Mouse (Mus musculus): ENCODE data around the gene Slc35c1. TPM values are rescaled to one million over a fixed set of nuclear protein-coding genes. Genes with fewer than 3 reads are reported as not detected.
A peak's percentile ranks its signal among the peaks of the same experiment; 100 is the strongest.

Slc35c1 gene
- polyA plus RNA-seq, 1 experiment from 2014 or later, result 19.6 TPM

DNA sequence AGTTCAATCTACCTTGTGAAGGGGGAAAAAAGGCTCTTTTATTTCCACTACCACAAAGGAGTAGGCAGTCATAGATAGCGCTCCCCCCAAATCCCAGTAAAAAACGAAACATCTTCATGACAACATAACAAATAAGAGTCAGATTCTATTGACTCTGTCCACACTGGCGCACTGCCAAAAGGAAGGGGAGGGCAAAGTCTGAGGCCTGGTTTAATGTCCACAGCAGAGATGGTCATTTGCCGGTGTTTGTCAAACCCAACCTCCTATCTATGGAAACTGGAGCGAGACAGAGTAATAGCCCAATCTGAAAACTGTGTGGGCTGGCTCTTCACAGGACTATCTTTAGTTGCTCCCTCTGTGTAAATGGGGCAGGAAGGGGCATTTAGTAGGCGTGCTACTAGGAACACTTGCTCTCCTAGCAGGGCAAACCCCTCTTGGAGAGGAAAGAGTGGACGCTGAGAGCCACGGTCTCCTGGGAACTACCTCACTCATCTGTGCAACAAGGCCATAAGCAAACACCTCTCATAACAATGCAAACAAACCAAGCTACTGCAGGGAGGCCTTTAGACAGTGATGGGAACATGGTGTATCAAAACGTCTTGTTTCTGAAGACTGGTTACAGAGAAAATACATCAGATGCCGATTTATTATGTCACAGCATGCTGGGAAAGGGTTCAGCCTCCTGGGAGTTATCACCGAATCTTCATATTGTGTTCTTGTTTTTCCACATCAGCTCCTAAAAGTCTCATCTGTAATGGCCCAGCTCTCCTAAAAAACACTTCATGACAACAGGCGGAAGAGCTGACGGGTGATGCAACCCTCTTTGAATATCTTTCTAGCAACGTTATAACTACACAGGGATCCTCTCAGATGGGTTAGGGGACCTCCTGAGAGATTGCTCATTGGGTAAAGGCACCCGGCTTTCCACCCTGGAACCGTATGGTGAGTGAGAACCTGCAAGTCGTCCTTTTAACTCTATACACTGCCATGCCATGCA lies 27.7 kb downstream of the Slc35c1 start:
- 20% methylated on average over 17 of the region's 17 CpGs for WGBS
- H3K36me3 ChIP-seq (ENCODE audit: control insufficient read depth, insufficient read depth, low read length), result no peaks in the 10 kb centered on the region
- peaks cover 57% of the 10 kb centered on the region for H3K4me1 ChIP-seq (replicated peaks; ENCODE audit: control insufficient read depth, insufficient read depth, low read length)
- peak overlapping the region; percentile 75 for H3K4me2 ChIP-seq (ENCODE audit: low read depth, low read length)
- ATAC-seq (ENCODE audit: low read depth), result no peak
- H3K4me3 ChIP-seq (ENCODE audit: low read length), result peak overlapping the region; percentile 78
- H3K9ac ChIP-seq (ENCODE audit: low read length), result peak overlapping the region; percentile 85
- H3K27me3 ChIP-seq (ENCODE audit: control insufficient read depth, insufficient read depth, low read depth, low read length), result no peaks in the 10 kb centered on the region
- peak overlapping the region; percentile 81 for H3K27ac ChIP-seq (ENCODE audit: low read length)
- H3K9me3 ChIP-seq (ENCODE audit: control insufficient read depth, low read length), result no peaks in the 10 kb centered on the region

DNA sequence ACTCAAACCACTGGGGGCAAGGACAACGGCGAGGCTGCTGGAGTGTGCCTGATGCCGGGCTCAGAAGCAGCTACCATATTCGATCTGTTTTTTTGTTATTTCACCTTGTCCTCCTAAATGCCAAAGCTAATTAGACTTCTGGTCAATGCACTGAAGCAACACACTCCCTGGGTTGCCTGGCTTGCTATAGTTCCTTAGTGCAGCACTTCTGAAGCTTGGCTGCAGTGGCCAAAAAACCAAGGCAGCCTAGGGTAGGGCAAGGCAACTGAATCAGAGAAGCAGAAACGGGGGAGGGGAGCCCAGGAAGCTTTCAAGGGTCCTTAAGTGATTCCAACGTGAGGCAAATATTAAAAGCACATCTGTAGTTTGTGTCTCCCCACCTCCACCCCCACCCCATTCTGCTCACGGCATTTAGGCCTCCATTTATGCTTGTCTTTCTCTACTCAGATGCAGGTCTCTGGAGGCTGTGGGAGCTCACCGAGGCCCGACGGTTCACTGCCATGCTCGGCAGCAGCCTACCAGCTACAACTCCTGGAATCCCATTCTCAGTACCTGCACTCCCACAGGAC lies 28.6 kb downstream of the Slc35c1 start:
- peaks cover 65% of the 10 kb centered on the region for H3K4me1 ChIP-seq (replicated peaks; ENCODE audit: control insufficient read depth, insufficient read depth, low read length)
- no peaks in the 10 kb centered on the region for H3K27me3 ChIP-seq (ENCODE audit: control insufficient read depth, insufficient read depth, low read depth, low read length)
- no peaks in the 10 kb centered on the region for H3K36me3 ChIP-seq (ENCODE audit: control insufficient read depth, insufficient read depth, low read length)
- no peak for ATAC-seq (ENCODE audit: low read depth)
- H3K9ac ChIP-seq (ENCODE audit: low read length), result peak overlapping the region; percentile 85
- peak overlapping the region; percentile 78 for H3K4me3 ChIP-seq (ENCODE audit: low read length)
- H3K27ac ChIP-seq (ENCODE audit: low read length), result peak overlapping the region; percentile 81
- WGBS, result 24% methylated on average over 11 of the region's 11 CpGs
- no peaks in the 10 kb centered on the region for H3K9me3 ChIP-seq (ENCODE audit: control insufficient read depth, low read length)
- H3K4me2 ChIP-seq (ENCODE audit: low read depth, low read length), result peak overlapping the region; percentile 75

DNA sequence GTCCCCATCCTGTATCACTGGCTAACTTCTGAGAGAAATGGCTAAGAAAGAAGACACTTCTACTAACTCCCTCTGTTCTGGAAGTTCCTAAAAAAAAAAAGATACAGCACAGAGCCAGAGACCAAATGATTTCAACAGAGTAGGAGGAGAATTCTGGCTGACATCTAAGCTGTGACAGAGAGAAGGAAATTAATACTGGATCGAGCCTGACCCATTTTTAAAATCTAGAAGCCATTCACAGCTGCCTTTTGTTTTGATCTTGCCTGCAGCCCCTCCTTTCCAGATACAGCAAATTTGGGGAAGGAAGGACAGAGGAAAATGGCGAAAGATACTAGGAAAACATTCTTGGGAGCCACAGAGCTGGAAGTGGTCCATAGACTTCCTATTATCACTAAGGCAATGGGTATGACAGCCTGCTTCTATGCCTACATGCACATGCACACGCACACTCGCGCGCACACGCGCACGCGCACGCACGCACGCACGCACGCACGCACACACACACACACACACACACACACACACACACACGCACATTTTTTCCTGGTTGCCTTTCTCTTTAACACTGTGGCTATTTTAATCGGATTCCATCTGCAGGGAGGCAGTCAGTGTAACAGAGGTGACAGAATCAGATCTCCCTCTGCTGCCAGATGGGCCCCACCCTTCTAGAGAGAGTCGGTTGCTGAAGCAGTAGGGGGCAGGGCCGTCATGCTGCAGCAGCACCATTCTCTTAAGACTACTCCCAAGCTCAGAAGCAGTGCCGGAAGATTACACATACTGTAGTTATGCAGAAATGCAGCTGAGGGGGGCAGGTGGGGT lies 29.4 kb downstream of the Slc35c1 start:
- Histone ChIP-seq H3K9me3 (ENCODE audit: control insufficient read depth, low read length) (no peaks in the 10 kb centered on the region), H3K27ac (ENCODE audit: low read length) (peak overlapping the region; percentile 81), H3K4me3 (ENCODE audit: low read length) (peak overlapping the region; percentile 78), H3K9ac (ENCODE audit: low read length) (peak overlapping the region; percentile 85), H3K36me3 (ENCODE audit: control insufficient read depth, insufficient read depth, low read length) (no peaks in the 10 kb centered on the region), H3K4me2 (ENCODE audit: low read depth, low read length) (peak overlapping the region; percentile 75), H3K27me3 (ENCODE audit: control insufficient read depth, insufficient read depth, low read depth, low read length) (no peaks in the 10 kb centered on the region), H3K4me1 (replicated peaks; ENCODE audit: control insufficient read depth, insufficient read depth, low read length) (peaks cover 72% of the 10 kb centered on the region)
- ATAC-seq (ENCODE audit: low read depth), result peak; percentile 30
- 45% methylated on average over 21 of the region's 21 CpGs for WGBS

DNA sequence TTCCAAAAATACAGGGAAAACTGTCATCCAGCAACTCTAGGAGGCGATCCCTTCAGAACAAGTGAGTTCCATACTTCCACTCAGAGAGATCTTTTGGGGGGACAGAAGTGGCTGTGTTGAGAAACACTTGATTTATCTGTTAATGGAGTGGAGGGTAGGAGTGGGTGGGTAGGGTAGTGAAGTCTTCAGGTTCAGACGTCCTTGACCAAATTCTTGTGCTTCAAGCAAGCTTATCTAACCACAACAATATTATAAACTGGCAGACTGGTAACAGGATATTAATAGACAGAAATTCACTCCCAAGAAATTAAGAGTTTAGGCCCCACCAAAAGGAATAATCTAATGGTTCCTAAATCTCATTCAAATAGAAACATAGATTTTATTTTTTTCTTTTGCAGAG lies 30.2 kb downstream of the Slc35c1 start:
- no peak overlapping the region for H3K4me2 ChIP-seq (ENCODE audit: low read depth, low read length)
- H3K36me3 ChIP-seq (ENCODE audit: control insufficient read depth, insufficient read depth, low read length), result no peaks in the 10 kb centered on the region
- ATAC-seq (ENCODE audit: low read depth), result no peak
- H3K27ac ChIP-seq (ENCODE audit: low read length), result peak overlapping the region; percentile 60
- no peak overlapping the region for H3K4me3 ChIP-seq (ENCODE audit: low read length)
- H3K9me3 ChIP-seq (ENCODE audit: control insufficient read depth, low read length), result no peaks in the 10 kb centered on the region
- 0 out of 2 replicates have a peak overlapping the region, but pooled peaks have one; percentile 26 for H3K9ac ChIP-seq (ENCODE audit: low read length)
- no peaks in the 10 kb centered on the region for H3K27me3 ChIP-seq (ENCODE audit: control insufficient read depth, insufficient read depth, low read depth, low read length)
- 58% methylated on average over 2 of the region's 2 CpGs for WGBS
- H3K4me1 ChIP-seq (replicated peaks; ENCODE audit: control insufficient read depth, insufficient read depth, low read length), result peaks cover 80% of the 10 kb centered on the region

DNA sequence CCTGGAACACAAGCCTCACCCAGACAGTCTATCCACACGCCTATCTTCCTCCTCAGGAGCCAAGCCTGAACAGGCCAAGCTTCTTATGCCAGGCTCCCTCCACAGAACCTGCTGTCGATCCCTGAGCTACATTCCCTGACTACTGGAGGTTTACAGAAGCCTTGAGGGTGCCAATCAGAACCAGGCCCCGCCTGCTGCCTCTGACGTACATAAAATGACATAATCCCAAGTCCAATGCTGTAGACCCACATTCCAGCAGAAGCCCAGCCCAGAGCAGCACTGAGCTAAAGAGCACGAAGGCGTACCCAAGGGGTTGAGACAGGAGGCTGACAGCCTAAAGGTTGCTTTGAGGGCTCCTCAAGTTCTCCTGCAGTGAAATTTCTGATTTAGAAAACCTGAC lies 32.5 kb downstream of the Slc35c1 start:
- Histone ChIP-seq H3K4me1 (replicated peaks; ENCODE audit: control insufficient read depth, insufficient read depth, low read length) (peaks cover 91% of the 10 kb centered on the region), H3K27me3 (ENCODE audit: control insufficient read depth, insufficient read depth, low read depth, low read length) (no peaks in the 10 kb centered on the region), H3K9ac (ENCODE audit: low read length) (no peak overlapping the region), H3K4me2 (ENCODE audit: low read depth, low read length) (0 out of 2 replicates have a peak overlapping the region, but pooled peaks have one; percentile 18), H3K27ac (ENCODE audit: low read length) (peak overlapping the region; percentile 69), H3K9me3 (ENCODE audit: control insufficient read depth, low read length) (no peaks in the 10 kb centered on the region), H3K4me3 (ENCODE audit: low read length) (no peak overlapping the region), H3K36me3 (ENCODE audit: control insufficient read depth, insufficient read depth, low read length) (peaks cover 2% of the 10 kb centered on the region; the same call in 1 of the 2 replicates)
- ATAC-seq (ENCODE audit: low read depth), result peak; percentile 74
- 24% methylated on average over 6 of the region's 6 CpGs for WGBS

DNA sequence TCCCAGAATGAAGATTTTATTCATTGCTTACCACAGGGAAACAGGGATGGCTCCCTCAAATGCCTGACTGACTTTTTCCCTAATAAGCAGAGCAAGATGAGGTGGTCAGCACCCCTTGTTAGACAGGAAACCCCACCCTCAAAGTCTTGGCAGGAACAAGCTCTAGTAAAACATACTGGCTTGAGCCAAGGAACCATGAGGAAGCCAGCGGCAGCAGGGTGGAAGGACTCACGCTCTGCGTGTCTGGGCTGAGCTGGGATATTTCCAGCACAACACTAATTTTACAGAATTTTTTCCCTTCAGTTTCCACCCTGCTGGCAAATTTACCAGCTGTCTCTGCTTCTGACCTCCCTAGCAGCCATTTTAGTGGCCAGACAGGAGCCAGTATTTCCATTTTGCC lies 33.9 kb downstream of the Slc35c1 start:
- peaks cover 13% of the 10 kb centered on the region for H3K36me3 ChIP-seq (ENCODE audit: control insufficient read depth, insufficient read depth, low read length)
- WGBS, result 52% methylated on average over 3 of the region's 3 CpGs
- H3K27me3 ChIP-seq (ENCODE audit: control insufficient read depth, insufficient read depth, low read depth, low read length), result no peaks in the 10 kb centered on the region
- H3K27ac ChIP-seq (ENCODE audit: low read length), result peak overlapping the region; percentile 69; the same call in 1 of the 2 replicates
- no peak overlapping the region for H3K4me2 ChIP-seq (ENCODE audit: low read depth, low read length)
- H3K4me1 ChIP-seq (replicated peaks; ENCODE audit: control insufficient read depth, insufficient read depth, low read length), result peaks cover 77% of the 10 kb centered on the region
- no peak for ATAC-seq (ENCODE audit: low read depth)
- no peak overlapping the region; the same call in 1 of the 2 replicates for H3K9ac ChIP-seq (ENCODE audit: low read length)
- H3K4me3 ChIP-seq (ENCODE audit: low read length), result no peak overlapping the region
- no peaks in the 10 kb centered on the region for H3K9me3 ChIP-seq (ENCODE audit: control insufficient read depth, low read length)

DNA sequence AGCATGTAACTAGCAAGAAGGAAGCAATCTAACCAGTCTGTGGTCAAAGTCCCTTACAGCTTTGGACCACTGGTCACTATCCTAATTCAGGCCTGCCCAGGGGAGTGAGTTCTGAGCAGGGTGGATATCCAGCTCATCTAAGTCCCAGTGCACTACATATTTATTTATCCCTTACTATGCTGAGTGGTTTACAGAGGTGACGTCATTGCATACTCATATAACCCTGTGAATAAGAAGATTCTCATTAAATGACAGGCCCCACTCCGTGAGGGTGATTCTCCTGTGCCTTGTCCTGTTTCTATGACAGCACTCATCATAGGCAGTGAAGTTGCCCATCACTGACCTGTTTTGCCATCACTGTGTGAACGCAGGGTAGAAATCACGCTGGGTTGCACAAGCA lies 35.0 kb downstream of the Slc35c1 start:
- peaks cover 18% of the 10 kb centered on the region for H3K36me3 ChIP-seq (ENCODE audit: control insufficient read depth, insufficient read depth, low read length)
- WGBS, result 62% methylated on average over 4 of the region's 4 CpGs

DNA sequence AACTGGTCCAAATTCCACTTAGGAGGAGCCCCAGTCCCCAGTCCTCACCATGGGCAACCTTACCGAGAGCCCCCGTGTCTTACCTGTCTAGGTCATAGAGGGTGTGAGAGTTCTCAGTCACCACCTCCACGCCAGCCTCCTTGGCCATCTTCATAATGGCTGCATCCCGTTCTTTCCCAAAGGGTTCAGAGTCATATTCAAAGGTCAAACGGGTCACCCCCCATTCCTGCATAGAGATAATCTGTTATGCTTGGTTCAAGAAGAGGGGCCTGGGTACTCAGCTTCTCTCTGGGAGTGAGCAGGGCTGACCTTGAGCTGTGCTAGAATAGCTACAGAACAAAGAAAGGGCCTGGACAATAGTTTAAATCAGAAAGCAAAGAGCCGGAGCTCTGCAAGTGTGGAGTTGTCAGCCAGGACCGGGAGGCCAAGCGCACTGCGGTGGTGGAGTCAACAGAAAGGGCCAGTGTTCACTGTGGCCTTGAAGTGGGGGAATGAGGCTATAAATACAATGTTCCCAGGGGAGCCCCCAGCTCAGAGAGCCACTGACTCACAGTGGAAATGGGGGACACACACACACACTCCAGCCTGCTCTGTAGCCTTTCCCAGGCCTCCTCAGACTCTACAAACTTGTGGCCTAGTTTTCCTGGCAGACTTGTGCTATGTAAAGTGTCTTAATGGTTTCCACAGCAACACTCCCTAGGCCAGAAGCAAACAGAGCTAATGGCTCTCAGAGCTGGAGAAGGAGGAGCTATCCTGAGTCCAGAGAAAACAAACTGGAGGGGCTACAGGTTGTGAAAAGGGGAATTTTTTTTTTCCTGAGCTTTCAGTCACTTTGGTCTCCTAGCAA lies 35.7 kb downstream of the Slc35c1 start:
- Histone ChIP-seq H3K9ac (ENCODE audit: low read length) (peak overlapping the region; percentile 39; the same call in 1 of the 2 replicates), H3K4me1 (replicated peaks; ENCODE audit: control insufficient read depth, insufficient read depth, low read length) (peaks cover 61% of the 10 kb centered on the region)
- 59% methylated on average over 9 of the region's 9 CpGs for WGBS

More for the DNA sequence above, 35.0 kb downstream of the Slc35c1 start:
- H3K27ac ChIP-seq (ENCODE audit: low read length), result peak overlapping the region; percentile 70
- peaks cover 67% of the 10 kb centered on the region for H3K4me1 ChIP-seq (replicated peaks; ENCODE audit: control insufficient read depth, insufficient read depth, low read length)
- H3K27me3 ChIP-seq (ENCODE audit: control insufficient read depth, insufficient read depth, low read depth, low read length), result no peaks in the 10 kb centered on the region
- no peaks in the 10 kb centered on the region for H3K9me3 ChIP-seq (ENCODE audit: control insufficient read depth, low read length)
- no peak for ATAC-seq (ENCODE audit: low read depth)
- H3K9ac ChIP-seq (ENCODE audit: low read length), result no peak overlapping the region
- H3K4me3 ChIP-seq (ENCODE audit: low read length), result no peak overlapping the region
- peak overlapping the region; percentile 34 for H3K4me2 ChIP-seq (ENCODE audit: low read depth, low read length)

More for the DNA sequence above, 35.7 kb downstream of the Slc35c1 start:
- H3K9me3 ChIP-seq (ENCODE audit: control insufficient read depth, low read length), result no peaks in the 10 kb centered on the region
- peak overlapping the region; percentile 86 for H3K27ac ChIP-seq (ENCODE audit: low read length)
- H3K4me2 ChIP-seq (ENCODE audit: low read depth, low read length), result peak overlapping the region; percentile 25
- peaks cover 23% of the 10 kb centered on the region for H3K36me3 ChIP-seq (ENCODE audit: control insufficient read depth, insufficient read depth, low read length)
- peak; percentile 67 for ATAC-seq (ENCODE audit: low read depth)
- H3K4me3 ChIP-seq (ENCODE audit: low read length), result no peak overlapping the region
- no peaks in the 10 kb centered on the region for H3K27me3 ChIP-seq (ENCODE audit: control insufficient read depth, insufficient read depth, low read depth, low read length)
